Mouse (Mus musculus): ENCODE data around the gene Pml. TPM values are rescaled to one million over a fixed set of nuclear protein-coding genes. Genes with fewer than 3 reads are reported as not detected.

The Pml gene
- polyA plus RNA-seq, 1 experiment from 2014 or later = 8.2 TPM

DNA sequence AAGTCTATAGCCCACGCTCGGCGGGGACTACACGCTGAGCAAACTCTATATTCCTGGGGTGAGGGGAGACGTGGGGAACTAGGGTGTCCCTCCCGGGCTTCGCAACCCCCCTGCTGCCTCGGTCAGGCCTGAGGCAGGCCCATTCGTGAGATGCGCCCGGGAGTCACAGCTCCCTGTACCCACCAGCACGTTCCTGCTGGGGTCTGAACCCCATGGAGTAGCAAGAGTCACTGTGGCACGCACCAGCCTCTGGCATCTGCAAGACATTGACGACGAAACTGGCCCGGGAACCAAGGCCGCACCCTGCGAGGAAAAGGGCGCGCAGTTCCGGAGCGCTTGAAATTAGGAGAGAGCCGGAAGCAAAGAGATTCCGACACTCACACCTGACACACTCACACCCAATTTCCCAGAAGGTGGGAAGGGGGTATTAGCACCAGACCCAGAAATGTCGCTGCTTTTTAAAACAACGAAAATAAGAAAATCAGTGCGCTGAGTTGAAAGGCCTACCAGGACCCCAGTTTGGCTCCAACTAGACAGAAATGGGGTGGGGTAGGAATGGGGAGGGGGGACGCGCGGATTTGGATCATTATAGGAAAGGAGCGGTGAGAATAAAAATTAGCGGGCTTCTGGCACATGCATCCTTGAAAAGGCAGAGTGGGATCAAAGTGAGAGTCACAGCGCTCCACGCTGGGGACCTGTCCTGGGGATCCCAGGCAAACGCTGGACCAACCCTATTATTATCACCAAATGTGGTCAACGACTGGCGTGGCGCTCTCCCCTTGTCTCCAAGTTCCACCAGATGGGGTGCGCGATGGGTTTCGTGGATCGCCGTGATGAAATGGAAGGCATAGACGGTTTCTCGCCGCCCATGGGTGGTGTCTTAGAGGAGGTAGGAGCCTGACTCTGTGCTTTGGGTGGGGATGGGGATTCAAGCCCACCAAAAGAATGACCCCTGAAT, 52.7 kb downstream of the Pml start:
- no peak for ATAC-seq (ENCODE audit: low FRiP score, low read depth)
- 1% methylated on average over 46 of the region's 46 CpGs for WGBS
- H3K36me3 ChIP-seq = no peaks in the 10 kb centered on the region
- peaks cover 79% of the 10 kb centered on the region for H3K27me3 ChIP-seq (replicated peaks)
- peak overlapping the region; percentile 53 for H3K9ac ChIP-seq
- H3K9me3 ChIP-seq = no peaks in the 10 kb centered on the region
- no peak overlapping the region for H3K27ac ChIP-seq
- peaks cover 36% of the 10 kb centered on the region for H3K4me1 ChIP-seq
- H3K4me2 ChIP-seq (replicated peaks) = peak overlapping the region; percentile 57
- peak overlapping the region; percentile 32 for H3K4me3 ChIP-seq

DNA sequence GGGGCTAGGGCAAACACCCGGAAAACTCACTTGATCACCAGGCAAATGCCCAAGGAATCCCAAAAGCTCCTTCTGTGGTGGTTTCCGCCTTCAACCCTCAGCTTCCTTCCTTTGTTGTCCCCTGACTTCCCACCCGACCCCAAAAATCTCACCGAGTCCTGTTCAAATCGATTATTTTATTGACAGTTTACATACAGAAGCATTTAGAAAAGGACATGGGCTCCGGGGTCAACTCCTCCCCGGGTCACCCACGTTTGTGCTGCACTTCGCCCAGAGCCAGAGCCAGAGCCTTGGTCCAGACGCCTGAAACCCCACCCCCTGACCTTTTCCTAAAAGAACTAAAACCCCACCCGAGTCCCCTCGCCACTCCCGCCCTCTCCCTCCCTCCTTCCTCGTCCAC, 53.4 kb downstream of the Pml start:
- H3K27ac ChIP-seq = no peak overlapping the region
- no peaks in the 10 kb centered on the region for H3K36me3 ChIP-seq
- WGBS = 2% methylated on average over 14 of the region's 14 CpGs
- H3K9me3 ChIP-seq = no peaks in the 10 kb centered on the region
- no peak for ATAC-seq (ENCODE audit: low FRiP score, low read depth)
- peaks cover 33% of the 10 kb centered on the region for H3K4me1 ChIP-seq
- peaks cover 72% of the 10 kb centered on the region for H3K27me3 ChIP-seq (replicated peaks)
- H3K9ac ChIP-seq = peak overlapping the region; percentile 53; the same call in 1 of the 2 replicates
- peak overlapping the region; percentile 57 for H3K4me2 ChIP-seq (replicated peaks)
- peak overlapping the region; percentile 16 for H3K4me3 ChIP-seq

DNA sequence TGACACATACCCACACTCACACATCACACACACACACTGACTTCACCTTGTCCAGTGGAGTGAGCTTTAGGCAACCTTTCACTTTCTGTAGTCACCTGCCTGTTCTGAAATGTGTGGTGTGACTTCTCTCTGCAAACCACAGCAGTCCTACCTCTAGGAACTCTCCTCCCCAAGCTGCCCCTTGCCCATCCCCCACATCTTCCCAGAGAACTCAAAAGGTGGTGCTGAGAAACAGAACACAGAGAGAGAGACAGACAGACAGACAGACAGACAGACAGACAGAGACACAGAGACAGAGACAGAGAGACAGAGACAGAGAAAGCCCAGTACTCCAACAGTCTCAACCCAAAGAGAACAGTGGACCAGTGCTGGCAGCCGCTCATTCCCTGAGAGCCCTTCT, 53.9 kb downstream of the Pml start:
- peaks cover 33% of the 10 kb centered on the region for H3K4me1 ChIP-seq
- H3K27ac ChIP-seq = no peak overlapping the region

DNA sequence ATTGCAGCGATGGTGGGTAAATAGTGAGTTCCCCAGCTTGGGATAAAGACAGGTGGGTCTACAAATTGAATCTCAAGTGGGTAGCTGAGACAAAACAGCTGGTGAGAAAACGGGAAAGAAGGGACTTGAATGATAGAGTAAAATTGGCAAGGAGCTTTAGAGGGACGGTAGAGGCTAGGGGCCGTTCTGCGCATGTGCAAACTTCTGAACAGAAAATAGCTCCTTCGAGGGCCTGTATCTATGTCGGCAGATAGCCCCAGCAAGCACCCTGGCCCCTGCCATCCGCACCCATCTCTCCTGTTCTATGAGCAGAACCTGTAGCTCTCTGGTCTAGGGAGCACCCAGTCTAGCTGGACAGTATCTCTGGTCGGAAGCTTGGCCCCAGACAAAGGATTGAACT, 55.4 kb downstream of the Pml start:
- 75% methylated on average over 9 of the region's 9 CpGs for WGBS
- Histone ChIP-seq H3K9ac (no peak overlapping the region), H3K4me3 (no peak overlapping the region), H3K27me3 (replicated peaks) (peaks cover 53% of the 10 kb centered on the region), H3K27ac (no peak overlapping the region), H3K9me3 (no peaks in the 10 kb centered on the region), H3K4me1 (peaks cover 28% of the 10 kb centered on the region), H3K36me3 (no peaks in the 10 kb centered on the region), H3K4me2 (replicated peaks) (no peak overlapping the region)
- no peak for ATAC-seq (ENCODE audit: low FRiP score, low read depth)

More for the DNA sequence above, 53.9 kb downstream of the Pml start:
- Histone ChIP-seq H3K4me3 (no peak overlapping the region), H3K27me3 (replicated peaks) (peaks cover 67% of the 10 kb centered on the region), H3K9me3 (no peaks in the 10 kb centered on the region), H3K9ac (0 out of 2 replicates have a peak overlapping the region, but pooled peaks have one; percentile 53), H3K36me3 (no peaks in the 10 kb centered on the region), H3K4me2 (replicated peaks) (peak overlapping the region; percentile 57)
- 6% methylated on average over 1 of the region's 1 CpGs for WGBS
- no peak for ATAC-seq (ENCODE audit: low FRiP score, low read depth)

DNA sequence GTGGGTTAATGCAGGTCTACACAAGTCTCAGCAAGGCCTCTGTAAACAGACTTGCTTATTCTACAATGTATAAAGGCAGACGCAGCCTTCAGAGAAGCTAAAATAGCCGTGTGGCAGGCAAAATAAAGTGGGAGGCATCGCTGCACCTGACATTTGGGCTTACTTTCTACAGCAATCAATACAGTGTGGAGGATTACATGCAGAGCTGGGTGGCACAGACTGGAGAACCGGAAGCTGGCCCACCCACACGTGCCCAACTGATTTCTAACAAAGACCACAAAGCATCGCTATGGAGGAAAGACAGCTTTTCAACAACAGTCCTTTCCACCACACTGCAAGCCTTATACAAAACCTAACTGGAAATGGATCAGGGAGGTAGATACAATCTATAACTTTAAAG, 65.1 kb downstream of the Pml start:
- Histone ChIP-seq H3K27ac (no peak overlapping the region), H3K4me3 (no peak overlapping the region), H3K4me1 (no peaks in the 10 kb centered on the region), H3K4me2 (replicated peaks) (no peak overlapping the region), H3K36me3 (no peaks in the 10 kb centered on the region), H3K9ac (no peak overlapping the region), H3K27me3 (replicated peaks) (no peaks in the 10 kb centered on the region), H3K9me3 (no peaks in the 10 kb centered on the region)
- no peak for ATAC-seq (ENCODE audit: low FRiP score, low read depth)
- 78% methylated on average over 6 of the region's 6 CpGs for WGBS

DNA sequence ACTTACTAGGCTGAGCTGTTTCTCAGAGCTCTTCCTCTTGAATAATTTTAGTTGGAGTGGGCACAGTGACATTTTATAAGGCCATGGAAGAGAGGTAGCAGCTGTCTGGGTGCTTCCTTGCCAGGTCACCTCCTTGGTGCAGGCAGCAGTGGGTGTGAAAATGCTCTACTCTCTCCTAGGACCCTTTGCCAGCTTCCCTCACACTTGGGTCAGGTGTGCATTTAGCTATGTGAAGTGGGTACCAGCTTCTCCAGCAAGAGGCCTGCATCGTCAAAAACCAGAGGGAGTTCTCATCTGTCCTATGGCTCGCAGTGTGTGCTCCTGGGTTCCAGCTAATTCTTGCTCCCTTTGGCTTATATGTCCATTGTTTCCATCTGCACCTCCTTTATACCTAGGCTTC, 70.2 kb downstream of the Pml start:
- H3K27me3 ChIP-seq (replicated peaks) = no peaks in the 10 kb centered on the region
- H3K36me3 ChIP-seq = no peaks in the 10 kb centered on the region
- no peak overlapping the region for H3K4me2 ChIP-seq (replicated peaks)
- H3K27ac ChIP-seq = no peak overlapping the region
- ATAC-seq (ENCODE audit: low FRiP score, low read depth) = no peak
- H3K4me1 ChIP-seq = 0 out of 2 replicates have a peak, but pooled peaks cover 8% of the 10 kb centered on the region
- no peak overlapping the region for H3K9ac ChIP-seq
- WGBS = 82% methylated on average over 2 of the region's 2 CpGs
- no peak overlapping the region for H3K4me3 ChIP-seq
- no peaks in the 10 kb centered on the region for H3K9me3 ChIP-seq

DNA sequence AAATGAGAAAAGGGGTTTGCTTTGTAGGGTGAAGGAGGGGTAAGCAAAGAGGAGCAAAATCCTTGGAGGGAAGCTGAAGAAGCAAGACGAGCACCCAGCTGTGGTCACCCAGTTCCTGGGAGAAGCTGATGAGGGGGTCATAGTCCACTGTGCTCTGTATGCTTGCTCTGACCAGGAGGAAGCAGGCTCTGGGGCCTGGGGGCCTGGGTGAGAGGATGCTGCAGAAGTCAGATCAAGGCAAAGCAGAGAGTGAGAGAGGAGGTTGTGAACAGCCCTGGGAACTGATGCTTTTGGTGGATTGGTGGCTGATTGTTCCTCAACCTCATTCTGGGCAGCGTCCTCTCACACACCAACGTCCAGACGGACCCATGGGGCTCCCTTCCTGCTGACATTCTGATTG, 72.4 kb downstream of the Pml start:
- Histone ChIP-seq H3K4me2 (replicated peaks) (no peak overlapping the region), H3K27me3 (replicated peaks) (no peaks in the 10 kb centered on the region), H3K36me3 (no peaks in the 10 kb centered on the region), H3K9me3 (no peaks in the 10 kb centered on the region), H3K9ac (no peak overlapping the region), H3K4me1 (0 out of 2 replicates have a peak, but pooled peaks cover 8% of the 10 kb centered on the region), H3K27ac (no peak overlapping the region), H3K4me3 (no peak overlapping the region)
- ATAC-seq (ENCODE audit: low FRiP score, low read depth) = no peak
- whole genome bisulfite sequencing = 45% methylated on average over 4 of the region's 4 CpGs

DNA sequence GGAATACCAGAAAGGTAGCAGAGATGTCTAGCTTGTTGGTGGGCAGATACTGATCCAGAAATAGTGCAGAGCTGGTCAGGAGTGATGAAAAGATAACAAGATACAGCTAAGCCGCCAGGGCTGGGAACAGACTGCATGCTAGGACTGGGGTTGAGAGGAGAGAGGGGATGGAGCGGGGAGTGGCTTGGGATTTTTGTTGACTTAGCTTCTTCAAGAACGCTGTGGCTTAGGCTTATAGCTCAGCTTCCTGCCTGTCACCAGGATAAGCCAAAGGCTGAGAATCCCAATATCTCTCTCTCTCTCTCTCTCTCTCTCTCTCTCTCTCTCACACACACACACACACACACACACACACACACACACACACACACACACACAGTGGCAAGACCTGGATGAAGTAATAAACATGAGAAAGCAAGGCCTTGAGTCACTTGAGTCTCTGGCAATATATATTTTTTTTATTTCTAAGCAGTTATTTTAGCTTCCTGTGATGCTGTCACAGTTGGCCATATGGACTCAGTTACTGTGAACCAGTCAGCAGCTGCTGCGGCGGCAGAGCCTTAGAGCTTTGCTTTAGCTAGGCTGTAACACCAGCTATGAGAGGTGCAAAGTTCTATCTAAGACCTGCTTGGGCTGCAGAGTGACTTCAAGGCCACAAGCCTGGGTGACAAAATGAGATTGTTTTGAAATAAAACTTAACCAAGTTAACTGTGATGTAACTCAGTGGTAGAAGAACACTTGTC, 73.7 kb downstream of the Pml start:
- H3K27ac ChIP-seq = no peak overlapping the region
- WGBS = 63% methylated on average over 5 of the region's 5 CpGs
- ATAC-seq (ENCODE audit: low FRiP score, low read depth) = no peak

DNA sequence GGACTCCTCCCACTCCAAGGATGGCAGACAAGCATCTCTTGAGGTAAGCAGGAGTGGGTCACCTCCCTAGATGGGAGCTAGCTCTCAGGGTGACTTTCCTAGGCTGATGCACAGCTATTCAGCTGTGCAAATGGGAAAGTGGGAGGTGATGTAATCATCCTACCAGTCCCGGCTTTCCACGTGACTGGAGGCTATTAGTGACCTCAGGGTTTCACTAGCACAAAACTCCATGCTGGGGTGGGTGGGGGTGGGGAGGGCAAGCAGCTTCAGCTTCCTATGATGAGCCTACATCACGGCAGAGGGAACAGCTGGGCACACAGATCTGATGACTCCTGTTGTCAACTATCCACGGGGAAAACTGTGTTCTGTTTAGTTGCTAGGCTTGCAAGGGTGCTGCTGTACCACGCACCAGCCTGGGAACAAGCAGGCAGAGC, 74.8 kb downstream of the Pml start:
- Histone ChIP-seq H3K36me3 (no peaks in the 10 kb centered on the region), H3K4me2 (replicated peaks) (no peak overlapping the region), H3K9me3 (no peaks in the 10 kb centered on the region), H3K4me1 (0 out of 2 replicates have a peak, but pooled peaks cover 8% of the 10 kb centered on the region), H3K4me3 (no peak overlapping the region), H3K27ac (no peak overlapping the region), H3K27me3 (replicated peaks) (no peaks in the 10 kb centered on the region), H3K9ac (no peak overlapping the region)
- ATAC-seq (ENCODE audit: low FRiP score, low read depth) = no peak
- WGBS = 24% methylated on average over 5 of the region's 5 CpGs

More for the DNA sequence above, 73.7 kb downstream of the Pml start:
- no peak overlapping the region for H3K4me3 ChIP-seq
- H3K36me3 ChIP-seq = no peaks in the 10 kb centered on the region
- no peak overlapping the region for H3K4me2 ChIP-seq (replicated peaks)
- H3K9me3 ChIP-seq = no peaks in the 10 kb centered on the region
- H3K4me1 ChIP-seq = 0 out of 2 replicates have a peak, but pooled peaks cover 8% of the 10 kb centered on the region
- no peaks in the 10 kb centered on the region for H3K27me3 ChIP-seq (replicated peaks)
- H3K9ac ChIP-seq = no peak overlapping the region

DNA sequence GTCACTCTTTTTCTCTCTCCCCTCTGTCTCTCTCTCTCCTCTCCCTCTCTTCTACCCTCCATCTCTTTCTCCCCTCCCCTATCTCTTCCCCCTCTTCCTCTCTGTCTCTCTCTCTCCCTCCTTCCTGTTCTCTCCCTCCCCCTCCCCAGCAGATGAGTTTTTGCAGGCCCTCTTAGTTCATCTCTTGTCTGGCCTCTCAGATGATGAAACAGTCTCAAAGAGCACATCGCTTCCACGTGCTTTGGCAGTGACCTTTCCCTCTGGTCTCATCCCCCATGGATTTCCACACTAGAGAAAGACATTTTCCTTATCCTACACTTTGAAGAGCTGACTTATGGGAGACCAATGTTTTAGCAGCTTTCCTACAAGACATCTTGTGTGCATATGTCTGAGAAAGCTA, 76.7 kb downstream of the Pml start:
- WGBS = 77% methylated on average over 2 of the region's 2 CpGs
- Histone ChIP-seq H3K27me3 (replicated peaks) (no peaks in the 10 kb centered on the region), H3K4me3 (no peak overlapping the region)

DNA sequence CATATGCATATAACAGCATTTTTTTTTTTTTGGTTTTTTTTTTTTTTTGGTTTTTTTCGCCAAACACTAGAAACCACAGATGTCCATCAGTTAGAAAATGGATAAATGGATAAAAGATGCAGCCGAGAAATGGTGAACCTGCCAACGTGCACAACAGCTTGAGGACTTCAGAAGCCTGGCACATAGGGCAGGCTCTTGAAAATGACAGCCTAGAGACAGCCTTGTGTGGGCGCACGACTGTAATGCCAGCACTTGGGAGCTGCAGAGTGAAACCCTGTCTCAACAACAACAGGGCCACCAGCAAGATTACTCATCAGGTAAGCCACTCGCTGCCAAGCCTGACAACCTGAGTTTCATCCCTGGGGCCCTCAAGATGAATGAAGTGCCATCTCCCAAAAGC, 80.2 kb downstream of the Pml start:
- ATAC-seq (ENCODE audit: low FRiP score, low read depth) = no peak
- peaks cover 6% of the 10 kb centered on the region for H3K4me1 ChIP-seq
- H3K4me2 ChIP-seq (replicated peaks) = no peak overlapping the region
- H3K9me3 ChIP-seq = no peaks in the 10 kb centered on the region
- no peaks in the 10 kb centered on the region for H3K27me3 ChIP-seq (replicated peaks)
- H3K9ac ChIP-seq = no peak overlapping the region
- no peak overlapping the region for H3K27ac ChIP-seq
- H3K36me3 ChIP-seq = no peaks in the 10 kb centered on the region
- WGBS = 87% methylated on average over 6 of the region's 6 CpGs
- no peak overlapping the region for H3K4me3 ChIP-seq

More for the DNA sequence above, 76.7 kb downstream of the Pml start:
- ATAC-seq (ENCODE audit: low FRiP score, low read depth) = no peak
- H3K4me2 ChIP-seq (replicated peaks) = no peak overlapping the region
- no peaks in the 10 kb centered on the region for H3K9me3 ChIP-seq
- no peak overlapping the region for H3K27ac ChIP-seq
- H3K9ac ChIP-seq = no peak overlapping the region
- no peaks in the 10 kb centered on the region for H3K36me3 ChIP-seq
- H3K4me1 ChIP-seq = peaks cover 14% of the 10 kb centered on the region

DNA sequence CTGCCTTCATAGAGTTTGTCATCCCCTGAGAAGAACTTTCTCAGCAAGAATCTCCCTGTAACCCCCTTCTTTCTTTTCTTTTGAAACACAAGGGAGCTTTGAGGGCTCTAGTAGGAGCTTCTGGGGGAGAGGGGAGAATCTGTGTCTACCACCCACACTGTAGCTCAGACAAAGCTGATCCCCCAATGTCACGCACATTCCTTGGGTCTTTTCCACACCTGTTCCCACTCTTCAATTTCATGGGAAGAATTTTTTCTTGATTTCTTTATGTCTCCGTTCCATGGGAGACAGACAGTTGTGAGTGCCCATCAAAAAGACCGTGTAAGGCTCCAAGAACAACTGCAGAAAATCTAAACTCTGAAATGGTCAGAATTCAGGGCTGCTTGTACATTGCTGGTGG, 80.7 kb downstream of the Pml start:
- Histone ChIP-seq H3K4me1 (peaks cover 6% of the 10 kb centered on the region), H3K27ac (no peak overlapping the region), H3K27me3 (replicated peaks) (no peaks in the 10 kb centered on the region), H3K9ac (no peak overlapping the region), H3K4me2 (replicated peaks) (no peak overlapping the region), H3K4me3 (no peak overlapping the region), H3K36me3 (no peaks in the 10 kb centered on the region), H3K9me3 (no peaks in the 10 kb centered on the region)
- ATAC-seq (ENCODE audit: low FRiP score, low read depth) = no peak
- WGBS = 74% methylated on average over 3 of the region's 3 CpGs
